Comparison of ENCODE assay signal across 12 mouse cellular contexts in the genomic region with DNA sequence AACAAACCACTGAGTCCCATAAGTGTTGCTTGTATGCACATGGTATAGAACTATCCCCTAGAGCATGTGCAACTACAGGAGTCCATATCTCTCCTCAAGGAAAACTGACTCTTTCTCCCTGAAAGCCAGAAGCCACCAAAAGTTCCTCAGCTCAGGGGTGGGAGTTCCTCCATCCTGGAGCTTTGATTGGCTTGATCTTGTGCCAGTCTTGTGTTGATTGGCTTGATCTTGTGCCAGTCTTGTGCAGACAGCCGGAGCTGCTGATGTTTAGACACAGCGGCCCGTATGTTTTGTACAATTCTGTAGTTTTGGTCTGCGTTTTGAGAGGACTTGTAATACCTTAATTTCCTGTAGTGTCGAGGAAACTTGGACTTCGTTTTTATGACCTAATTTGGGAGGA.
"Had no signal": no experiment of that assay in that cellular context is flagged by ENCODE, and none has a peak within 500 bp of the region (broad histone marks: within the 10 kb centered on the region; RNA-seq: fewer than 3 reads in every experiment).

No protein-coding gene starts in this region.

- ATAC-seq: midbrain, embryonic 15.5 days had no signal

- H3K4me2 ChIP-seq: liver, embryonic 11.5 days; liver, embryonic 15.5 days; lung, embryonic 14.5 days; midbrain, embryonic 11.5 days; midbrain, embryonic 15.5 days; neural tube, embryonic 12.5 days had no signal

- DNase-seq: lung, embryonic 14.5 days; lung, postnatal 14 days had no signal

- H3K27me3 ChIP-seq: liver, embryonic 15.5 days; midbrain, embryonic 15.5 days; neural tube, embryonic 12.5 days had no signal

- H3K4me3 ChIP-seq: limb, embryonic 10.5 days; liver, embryonic 15.5 days; megakaryocyte, embryonic 14.5 days; midbrain, embryonic 15.5 days; neural tube, embryonic 12.5 days had no signal

- H3K9ac ChIP-seq: liver, embryonic 15.5 days; lung, embryonic 14.5 days; midbrain, embryonic 15.5 days; neural tube, embryonic 12.5 days had no signal

- H3K4me1 ChIP-seq: midbrain, embryonic 15.5 days had no signal

- H3K27ac ChIP-seq: kidney, postnatal 0 days; limb, embryonic 10.5 days; liver, embryonic 15.5 days; macrophage; midbrain, embryonic 15.5 days; neural tube, embryonic 12.5 days; stomach, postnatal 0 days had no signal

- H3K9me3 ChIP-seq: limb, embryonic 10.5 days; liver, embryonic 15.5 days had no signal

- H3K36me3 ChIP-seq: limb, embryonic 10.5 days; midbrain, embryonic 15.5 days; neural tube, embryonic 12.5 days had no signal
